Mouse (Mus musculus) neural tube, embryonic 11.5 days (tissue): ENCODE measurements around the gene Gm10295. TPM values are rescaled to one million over a fixed set of nuclear protein-coding genes. Genes with fewer than 3 reads are reported as not detected.

Experiments used
- ATAC-seq: fragments of 200-750 bp; cut with Nextera tagmentation; 2 replicates; pipeline ENCODE4 v1.8.0; 2017; ENCODE audit warnings: moderate number of reproducible peaks, mild to moderate bottlenecking, moderate TSS enrichment, moderate library complexity; ENCODE audit not compliant: insufficient read depth, low FRiP score, low TSS enrichment
- DNase-seq: peaks from one replicate; pipeline ENCODE4 v3.0.0-alpha.2; 2015; ENCODE audit warnings: low spot score
- H3K27ac ChIP-seq: fragments of 300-500 bp; sonication (generic); 2 replicates; pipeline ENCODE4 v1.5.1; 2014; ENCODE audit warnings: low read depth, mild to moderate bottlenecking, low read length
- H3K27me3 ChIP-seq: fragments of 300-500 bp; sonication (generic); 2 replicates; pipeline ENCODE4 v1.6.1; 2014; ENCODE audit warnings: mild to moderate bottlenecking, low read length, mixed read lengths; ENCODE audit not compliant: control insufficient read depth, insufficient read depth
- H3K36me3 ChIP-seq: fragments of 300-500 bp; sonication (generic); 2 replicates; pipeline ENCODE4 v1.6.1; 2014; ENCODE audit warnings: mild to moderate bottlenecking, low read length, moderate library complexity, mixed read lengths; ENCODE audit not compliant: control insufficient read depth, insufficient read depth
- H3K4me1 ChIP-seq: fragments of 300-500 bp; sonication (generic); 2 replicates; pipeline ENCODE4 v1.6.1; 2014; ENCODE audit warnings: low read length, mixed read lengths; ENCODE audit not compliant: control insufficient read depth, insufficient read depth
- H3K4me2 ChIP-seq: fragments of 300-500 bp; sonication (generic); 2 replicates; pipeline ENCODE4 v1.6.1; 2014; ENCODE audit warnings: low read depth, mild to moderate bottlenecking, moderate library complexity
- H3K4me3 ChIP-seq: fragments of 300-500 bp; sonication (generic); 2 replicates; pipeline ENCODE4 v1.5.1; 2014; ENCODE audit warnings: low read depth, low read length
- H3K9ac ChIP-seq: fragments of 300-500 bp; sonication (generic); 2 replicates; pipeline ENCODE4 v1.6.1; 2014; ENCODE audit warnings: mild to moderate bottlenecking, low read length
- H3K9me3 ChIP-seq: fragments of 300-500 bp; sonication (generic); 2 replicates; pipeline ENCODE4 v1.6.1; 2016; ENCODE audit warnings: low read length; ENCODE audit not compliant: control insufficient read depth
- WGBS: fragments of 180-500 bp; shearing (Covaris S2); extraction: QIAGEN DNeasy Blood & Tissue Kit; methylation state at CpG from one replicate; pipeline ENCODE4 v1.1.7; 2014; 5-methylcytosine and 5-hydroxymethylcytosine counted together
- polyA plus RNA-seq: library from polyadenylated mRNA; unstranded; fragments of >200 nt; fragmentation: Nextera tagmentation; extraction: Ambion mirVana; gene quantifications from 2 replicates; pipeline ENCODE4 v1.2.1, GENCODE M21; 2014

The Gm10295 gene
- polyA plus RNA-seq, 1 experiment from 2014 or later = not detected

DNA sequence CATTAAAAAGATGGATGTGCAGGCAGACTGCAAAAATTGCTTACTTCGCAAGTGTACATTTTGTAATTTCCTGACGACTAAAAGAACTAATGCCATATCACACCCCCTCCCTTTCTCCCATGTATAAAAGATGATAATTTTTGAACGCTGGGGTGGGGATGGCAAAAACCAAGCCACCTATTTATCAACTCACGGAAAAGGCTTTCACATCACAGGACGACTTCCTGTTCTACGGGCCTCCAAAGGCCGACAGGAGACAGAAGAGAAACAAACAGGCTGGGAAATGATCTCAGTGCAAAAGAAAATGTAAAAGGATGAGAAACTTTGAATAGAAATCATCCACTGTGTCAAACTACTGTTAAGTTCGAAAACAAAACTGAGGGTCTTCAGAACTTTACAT, 43.2 kb downstream of the Gm10295 start:
- ATAC-seq = no peak
- Histone ChIP-seq H3K9ac (no peak overlapping the region), H3K4me1 (no peaks in the 10 kb centered on the region), H3K9me3 (no peaks in the 10 kb centered on the region), H3K4me3 (no peak overlapping the region), H3K27me3 (no peaks in the 10 kb centered on the region), H3K36me3 (no peaks in the 10 kb centered on the region), H3K27ac (no peak overlapping the region), H3K4me2 (no peak overlapping the region)
- DNase-seq = no peak
- WGBS = 72% methylated on average over 8 of the region's 8 CpGs

GRCm38 (mm10) chr7:71302714-71303113, 48.6 kb downstream of the Gm10295 start:
- DNase-seq = no peak
- Histone ChIP-seq H3K9me3 (no peaks in the 10 kb centered on the region), H3K4me2 (no peak overlapping the region), H3K27ac (no peak overlapping the region), H3K4me1 (no peaks in the 10 kb centered on the region), H3K4me3 (no peak overlapping the region), H3K27me3 (no peaks in the 10 kb centered on the region), H3K9ac (no peak overlapping the region), H3K36me3 (no peaks in the 10 kb centered on the region)
- ATAC-seq = no peak
- 79% methylated on average over 4 of the region's 4 CpGs for WGBS
